Mouse (Mus musculus) C2C12 (cell line): Measurements from ENCODE around the gene Ccnd1.

ENCODE experiments used
- CEBPB ChIP-seq: IDR thresholded peaks from one replicate; pipeline ENCODE4 v1.6.1; 2011; ENCODE audit warnings: low read depth, mild to moderate bottlenecking, control low read depth, moderate library complexity
- CTCF ChIP-seq: IDR thresholded peaks from one replicate; pipeline ENCODE4 v1.5.1; 2011; ENCODE audit not compliant: control insufficient read depth, insufficient read depth, insufficient read length
- MAX ChIP-seq: IDR thresholded peaks from one replicate; pipeline ENCODE4 v1.6.1; 2011; ENCODE audit warnings: mild to moderate bottlenecking, control low read depth
- MYOD1 ChIP-seq: IDR thresholded peaks from one replicate; pipeline ENCODE4 v1.6.1; 2011; ENCODE audit warnings: low read depth; ENCODE audit not compliant: control insufficient read depth, insufficient read length
- MYOG ChIP-seq: IDR thresholded peaks from one replicate; pipeline ENCODE4 v1.6.1; 2011; ENCODE audit not compliant: control insufficient read depth, insufficient read length; ENCODE audit errors: extremely low read depth
- USF1 ChIP-seq: IDR thresholded peaks from one replicate; pipeline ENCODE4 v1.6.1; 2011; ENCODE audit warnings: low read depth, mild to moderate bottlenecking, control low read depth, moderate library complexity

DNA sequence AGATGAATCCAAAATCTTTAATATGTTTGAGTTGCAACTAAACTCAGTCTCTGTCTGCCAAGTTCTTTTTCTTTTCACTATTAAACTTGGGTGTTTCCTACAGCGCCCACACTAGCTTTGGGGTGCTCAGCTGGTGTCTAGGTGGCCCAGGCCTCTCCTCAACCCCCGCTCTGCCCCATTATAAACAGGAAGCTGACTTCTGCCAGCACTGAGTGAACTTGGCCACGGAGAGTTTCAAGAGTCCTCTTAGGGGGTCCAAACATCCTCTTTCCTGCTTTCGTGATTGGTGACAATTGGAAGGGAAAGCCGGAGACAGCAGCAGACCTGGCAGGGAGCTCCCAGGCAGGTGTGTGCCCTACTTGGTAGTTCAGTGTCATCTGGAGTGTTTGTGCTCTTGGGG lies 40.1 kb upstream of the Ccnd1 start:
- TF ChIP-seq CTCF = no peak
- no peak for TF ChIP-seq MAX
- no peak for TF ChIP-seq MYOD1
- TF ChIP-seq MYOG = no peak
- no peak for TF ChIP-seq USF1
- TF ChIP-seq CEBPB = no peak
